Mouse (Mus musculus): ENCODE results near the gene Padi3. TPM values are rescaled to one million over a fixed set of nuclear protein-coding genes. Genes with fewer than 3 reads are reported as not detected.

Padi3 gene
- polyA plus RNA-seq, 1 experiment from 2014 or later: 0.05 TPM

DNA sequence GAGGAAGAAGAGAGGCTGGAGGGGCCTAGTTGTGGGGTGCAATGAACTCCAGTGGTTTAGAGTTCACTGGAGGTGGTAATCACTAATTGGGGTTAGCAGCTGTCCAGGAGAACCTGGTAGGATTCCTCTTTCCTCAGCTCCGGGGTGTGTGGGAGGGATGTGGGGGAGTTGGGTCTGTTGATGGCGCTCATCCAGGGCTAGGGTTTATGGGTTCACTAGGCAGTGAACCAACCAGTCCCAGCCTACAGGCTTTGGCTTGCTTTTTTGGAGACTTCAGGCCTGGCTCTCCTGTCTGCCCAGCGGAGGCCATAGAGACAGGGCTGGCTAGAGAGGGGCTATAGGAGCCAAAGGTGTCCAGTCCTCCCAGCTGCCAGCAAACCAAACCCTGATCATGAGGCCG, 20.5 kb downstream of the Padi3 start:
- H3K4me3 ChIP-seq (ENCODE audit: low read length): no peak overlapping the region
- H3K4me1 ChIP-seq (ENCODE audit: control insufficient read depth, insufficient read depth, low read depth, low read length): no peaks in the 10 kb centered on the region
- H3K4me2 ChIP-seq (ENCODE audit: low read length): no peak overlapping the region
- H3K9me3 ChIP-seq (ENCODE audit: control insufficient read depth, low read length): 0 out of 2 replicates have a peak, but pooled peaks cover 2% of the 10 kb centered on the region
- no peak overlapping the region for H3K27ac ChIP-seq (ENCODE audit: low read depth, low read length)
- no peaks in the 10 kb centered on the region for H3K36me3 ChIP-seq (ENCODE audit: control insufficient read depth, insufficient read depth, low read length)
- WGBS: 83% methylated on average over 3 of the region's 4 CpGs
- H3K9ac ChIP-seq (ENCODE audit: low read depth, low read length): no peak overlapping the region
- no peaks in the 10 kb centered on the region; the same call in 1 of the 2 replicates for H3K27me3 ChIP-seq (replicated peaks; ENCODE audit: control insufficient read depth, insufficient read depth, low read length)
- no peak for ATAC-seq

DNA sequence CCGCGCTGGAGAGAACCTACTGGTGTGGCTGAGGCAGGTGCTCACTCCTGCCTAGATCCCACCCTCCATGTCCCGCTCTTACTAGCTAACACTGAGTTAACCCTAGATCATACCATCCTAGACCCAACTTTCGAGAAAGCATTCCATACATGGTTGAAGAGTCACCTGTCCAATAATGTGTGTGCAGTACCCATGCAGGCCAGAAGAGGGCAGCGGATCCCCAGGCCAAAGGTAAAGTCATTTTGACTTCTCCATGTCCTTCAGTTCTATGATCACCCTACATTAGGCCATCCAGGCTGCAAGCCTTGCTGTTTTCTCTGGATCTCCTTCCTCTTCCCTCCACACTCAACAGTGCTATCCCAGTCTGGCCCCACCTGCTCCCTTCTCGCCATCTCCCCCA, 21.5 kb downstream of the Padi3 start:
- Histone ChIP-seq H3K4me3 (ENCODE audit: low read length) (no peak overlapping the region), H3K27ac (ENCODE audit: low read depth, low read length) (no peak overlapping the region), H3K36me3 (ENCODE audit: control insufficient read depth, insufficient read depth, low read length) (no peaks in the 10 kb centered on the region), H3K9me3 (ENCODE audit: control insufficient read depth, low read length) (0 out of 2 replicates have a peak, but pooled peaks cover 2% of the 10 kb centered on the region), H3K9ac (ENCODE audit: low read depth, low read length) (no peak overlapping the region), H3K4me1 (ENCODE audit: control insufficient read depth, insufficient read depth, low read depth, low read length) (no peaks in the 10 kb centered on the region), H3K4me2 (ENCODE audit: low read length) (no peak overlapping the region), H3K27me3 (replicated peaks; ENCODE audit: control insufficient read depth, insufficient read depth, low read length) (no peaks in the 10 kb centered on the region; the same call in 1 of the 2 replicates)
- 43% methylated on average over 6 of the region's 6 CpGs for WGBS
- no peak for ATAC-seq

DNA sequence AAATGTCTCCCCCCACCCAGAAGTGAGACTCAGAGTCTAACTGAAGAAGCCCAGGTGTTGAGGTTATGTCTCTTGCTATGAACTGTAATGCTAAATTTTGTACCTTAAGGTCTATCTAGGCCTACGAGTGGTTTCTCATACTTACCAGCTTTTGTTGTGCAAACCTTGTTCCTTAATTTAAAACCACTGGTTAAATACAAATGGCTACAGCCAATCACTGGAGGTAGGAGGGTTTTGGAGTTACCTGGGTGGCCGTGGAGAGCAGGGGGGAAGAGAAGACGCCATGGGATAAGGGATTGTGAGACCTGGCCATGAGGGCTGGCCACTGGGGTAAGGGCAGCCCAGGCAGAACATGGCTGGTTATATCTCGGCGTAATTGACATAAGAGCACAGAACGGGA, 22.2 kb downstream of the Padi3 start:
- ATAC-seq: no peak
- Histone ChIP-seq H3K9me3 (ENCODE audit: control insufficient read depth, low read length) (0 out of 2 replicates have a peak, but pooled peaks cover 2% of the 10 kb centered on the region), H3K9ac (ENCODE audit: low read depth, low read length) (no peak overlapping the region), H3K27me3 (replicated peaks; ENCODE audit: control insufficient read depth, insufficient read depth, low read length) (no peaks in the 10 kb centered on the region; the same call in 1 of the 2 replicates), H3K4me1 (ENCODE audit: control insufficient read depth, insufficient read depth, low read depth, low read length) (no peaks in the 10 kb centered on the region), H3K4me2 (ENCODE audit: low read length) (no peak overlapping the region), H3K27ac (ENCODE audit: low read depth, low read length) (no peak overlapping the region), H3K4me3 (ENCODE audit: low read length) (no peak overlapping the region), H3K36me3 (ENCODE audit: control insufficient read depth, insufficient read depth, low read length) (no peaks in the 10 kb centered on the region)
- WGBS: 87% methylated on average over 6 of the region's 6 CpGs

DNA sequence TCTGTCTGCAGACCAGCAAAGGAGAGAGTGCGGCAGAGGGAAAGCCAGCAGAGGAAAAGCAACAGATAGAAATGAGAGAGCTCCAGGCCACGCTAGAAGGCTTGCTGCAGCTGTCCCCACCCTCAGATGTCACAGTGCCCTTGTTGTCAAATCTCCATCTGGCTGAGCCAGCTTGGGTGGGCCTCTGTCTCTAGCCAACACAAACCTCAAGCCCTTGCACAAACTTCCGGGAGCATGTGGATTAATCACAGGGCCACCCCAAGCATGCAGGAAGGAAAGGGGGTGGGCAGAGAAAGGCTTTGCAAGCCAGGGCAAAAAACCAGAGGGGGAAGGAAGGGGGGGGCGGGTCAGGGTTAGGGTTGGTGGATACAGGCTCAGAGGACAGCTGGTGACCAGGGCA, 23.0 kb downstream of the Padi3 start:
- no peak overlapping the region for H3K4me2 ChIP-seq (ENCODE audit: low read length)
- no peaks in the 10 kb centered on the region; the same call in 1 of the 2 replicates for H3K27me3 ChIP-seq (replicated peaks; ENCODE audit: control insufficient read depth, insufficient read depth, low read length)
- H3K9me3 ChIP-seq (ENCODE audit: control insufficient read depth, low read length): 0 out of 2 replicates have a peak, but pooled peaks cover 2% of the 10 kb centered on the region
- H3K9ac ChIP-seq (ENCODE audit: low read depth, low read length): no peak overlapping the region
- H3K36me3 ChIP-seq (ENCODE audit: control insufficient read depth, insufficient read depth, low read length): no peaks in the 10 kb centered on the region
- H3K4me3 ChIP-seq (ENCODE audit: low read length): no peak overlapping the region
- no peak overlapping the region for H3K27ac ChIP-seq (ENCODE audit: low read depth, low read length)
- 63% methylated on average over 4 of the region's 4 CpGs for WGBS
- H3K4me1 ChIP-seq (ENCODE audit: control insufficient read depth, insufficient read depth, low read depth, low read length): no peaks in the 10 kb centered on the region
- no peak for ATAC-seq

DNA sequence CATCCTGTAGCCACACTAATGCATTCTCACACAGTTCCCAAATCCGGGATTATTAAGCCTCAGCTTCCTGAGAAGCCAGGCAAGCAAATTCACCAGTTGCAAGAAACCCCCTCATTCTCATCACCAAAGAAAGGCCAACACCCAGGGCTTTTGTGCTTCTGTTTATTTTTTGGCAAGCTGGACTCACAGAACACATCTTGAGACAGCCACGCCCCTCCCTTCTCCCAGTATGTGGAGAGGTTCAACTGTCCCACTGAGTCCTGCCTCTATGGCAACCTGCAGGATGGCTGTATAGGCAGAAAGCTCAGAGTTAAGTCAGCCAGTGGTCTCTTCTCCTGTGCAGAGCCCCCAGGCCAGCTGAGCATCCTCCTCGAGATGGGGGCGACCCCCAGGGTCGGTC, 25.2 kb downstream of the Padi3 start:
- 86% methylated on average over 5 of the region's 5 CpGs for WGBS
- no peak overlapping the region for H3K9ac ChIP-seq (ENCODE audit: low read depth, low read length)
- no peak for ATAC-seq

DNA sequence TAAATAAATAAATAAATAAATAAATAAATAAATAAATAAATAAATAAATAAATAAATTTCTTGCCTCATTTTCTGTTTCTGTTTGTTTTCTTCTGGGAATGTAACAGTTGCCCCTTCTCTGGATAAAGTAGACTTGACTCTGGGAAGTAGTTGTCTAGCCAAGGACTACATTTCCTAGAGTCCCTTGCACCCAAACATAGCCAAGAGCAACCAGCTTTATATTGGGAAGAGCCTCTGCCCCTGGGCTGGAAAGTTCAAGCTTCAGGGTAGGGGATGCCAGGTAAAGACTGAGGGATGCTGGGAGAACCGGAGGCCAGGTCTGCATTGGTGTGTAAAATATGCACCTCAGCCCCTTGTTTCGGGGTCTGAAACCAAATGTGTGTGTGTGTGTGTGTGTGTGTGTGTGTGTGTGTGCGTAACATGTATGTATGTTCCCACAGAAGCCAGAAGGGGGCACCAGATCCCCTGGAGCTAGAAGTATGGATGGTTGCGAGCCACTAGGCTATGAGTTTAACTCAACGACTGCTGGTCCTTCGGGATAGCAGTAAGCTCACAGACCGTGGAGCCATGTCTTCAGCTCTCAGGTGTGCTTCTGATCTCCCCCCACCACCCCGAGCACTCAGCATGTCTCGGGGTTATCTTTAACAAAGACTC, 26.0 kb downstream of the Padi3 start:
- 96% methylated on average over 8 of the region's 9 CpGs for WGBS
- Histone ChIP-seq H3K9ac (ENCODE audit: low read depth, low read length) (no peak overlapping the region), H3K36me3 (ENCODE audit: control insufficient read depth, insufficient read depth, low read length) (no peaks in the 10 kb centered on the region), H3K4me2 (ENCODE audit: low read length) (no peak overlapping the region), H3K9me3 (ENCODE audit: control insufficient read depth, low read length) (0 out of 2 replicates have a peak, but pooled peaks cover 2% of the 10 kb centered on the region), H3K4me1 (ENCODE audit: control insufficient read depth, insufficient read depth, low read depth, low read length) (no peaks in the 10 kb centered on the region), H3K27ac (ENCODE audit: low read depth, low read length) (no peak overlapping the region), H3K27me3 (replicated peaks; ENCODE audit: control insufficient read depth, insufficient read depth, low read length) (no peaks in the 10 kb centered on the region; the same call in 1 of the 2 replicates), H3K4me3 (ENCODE audit: low read length) (no peak overlapping the region)
- ATAC-seq: no peak

More for the DNA sequence above, 25.2 kb downstream of the Padi3 start:
- Histone ChIP-seq H3K4me3 (ENCODE audit: low read length) (no peak overlapping the region), H3K27me3 (replicated peaks; ENCODE audit: control insufficient read depth, insufficient read depth, low read length) (no peaks in the 10 kb centered on the region; the same call in 1 of the 2 replicates), H3K4me1 (ENCODE audit: control insufficient read depth, insufficient read depth, low read depth, low read length) (no peaks in the 10 kb centered on the region), H3K27ac (ENCODE audit: low read depth, low read length) (no peak overlapping the region), H3K9me3 (ENCODE audit: control insufficient read depth, low read length) (0 out of 2 replicates have a peak, but pooled peaks cover 2% of the 10 kb centered on the region), H3K36me3 (ENCODE audit: control insufficient read depth, insufficient read depth, low read length) (no peaks in the 10 kb centered on the region), H3K4me2 (ENCODE audit: low read length) (no peak overlapping the region)

DNA sequence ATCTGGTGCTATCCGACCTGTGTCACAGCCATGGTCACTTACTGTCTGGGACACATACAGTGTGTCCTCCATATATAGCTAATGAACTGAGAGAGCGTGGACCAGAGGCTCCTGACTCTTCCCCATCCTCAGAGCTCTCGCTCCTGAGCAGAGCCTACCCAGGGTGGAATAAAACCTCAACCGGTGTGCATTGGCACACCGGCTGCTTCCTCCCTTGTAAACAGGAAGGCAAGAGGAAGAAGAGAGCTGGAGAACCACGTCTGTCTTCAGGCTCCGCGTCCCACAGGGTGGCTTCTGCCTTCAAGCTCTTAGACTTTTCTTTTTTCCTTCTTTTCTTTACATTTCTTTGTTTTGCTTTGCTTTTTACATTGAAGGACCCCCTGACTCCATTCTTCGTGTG, 27.6 kb downstream of the Padi3 start:
- WGBS: 92% methylated on average over 9 of the region's 9 CpGs
- Histone ChIP-seq H3K9ac (ENCODE audit: low read depth, low read length) (no peak overlapping the region), H3K4me3 (ENCODE audit: low read length) (no peak overlapping the region), H3K36me3 (ENCODE audit: control insufficient read depth, insufficient read depth, low read length) (no peaks in the 10 kb centered on the region), H3K9me3 (ENCODE audit: control insufficient read depth, low read length) (0 out of 2 replicates have a peak, but pooled peaks cover 2% of the 10 kb centered on the region), H3K27ac (ENCODE audit: low read depth, low read length) (no peak overlapping the region), H3K4me2 (ENCODE audit: low read length) (no peak overlapping the region), H3K27me3 (replicated peaks; ENCODE audit: control insufficient read depth, insufficient read depth, low read length) (no peaks in the 10 kb centered on the region), H3K4me1 (ENCODE audit: control insufficient read depth, insufficient read depth, low read depth, low read length) (no peaks in the 10 kb centered on the region)
- ATAC-seq: no peak

DNA sequence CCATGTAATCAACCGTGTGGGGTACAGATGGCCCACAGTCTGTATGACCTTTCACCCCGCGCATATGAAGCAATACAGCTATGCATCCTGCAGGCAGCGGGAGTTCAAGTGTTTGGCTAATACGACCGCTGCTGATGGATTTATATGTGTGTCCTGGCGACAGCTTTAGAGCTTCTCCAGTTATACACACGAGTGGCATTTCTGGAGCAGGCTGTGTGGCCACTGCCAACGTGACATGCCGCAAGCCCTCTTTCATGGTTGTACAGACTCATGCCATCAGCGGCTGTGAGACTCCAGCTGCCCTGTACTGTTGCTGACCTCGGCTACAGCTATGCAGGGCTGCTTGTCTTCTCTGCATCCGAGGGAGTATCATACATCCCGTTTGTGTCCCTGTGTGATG, 29.9 kb downstream of the Padi3 start:
- Histone ChIP-seq H3K4me3 (ENCODE audit: low read length) (no peak overlapping the region), H3K27me3 (replicated peaks; ENCODE audit: control insufficient read depth, insufficient read depth, low read length) (no peaks in the 10 kb centered on the region), H3K4me2 (ENCODE audit: low read length) (no peak overlapping the region), H3K27ac (ENCODE audit: low read depth, low read length) (no peak overlapping the region), H3K9me3 (ENCODE audit: control insufficient read depth, low read length) (no peaks in the 10 kb centered on the region), H3K9ac (ENCODE audit: low read depth, low read length) (no peak overlapping the region), H3K36me3 (ENCODE audit: control insufficient read depth, insufficient read depth, low read length) (no peaks in the 10 kb centered on the region), H3K4me1 (ENCODE audit: control insufficient read depth, insufficient read depth, low read depth, low read length) (no peaks in the 10 kb centered on the region)
- 80% methylated on average over 14 of the region's 14 CpGs for WGBS
- ATAC-seq: no peak

- 36% methylated on average over 19 of the region's 19 CpGs for WGBS
- H3K9ac ChIP-seq (ENCODE audit: low read depth, low read length): no peak overlapping the region
- no peak overlapping the region for H3K4me2 ChIP-seq (ENCODE audit: low read length)
- H3K4me3 ChIP-seq (ENCODE audit: low read length): no peak overlapping the region
- H3K27me3 ChIP-seq (replicated peaks; ENCODE audit: control insufficient read depth, insufficient read depth, low read length): no peaks in the 10 kb centered on the region
- no peaks in the 10 kb centered on the region for H3K36me3 ChIP-seq (ENCODE audit: control insufficient read depth, insufficient read depth, low read length)
- H3K9me3 ChIP-seq (ENCODE audit: control insufficient read depth, low read length): no peaks in the 10 kb centered on the region
- no peak for ATAC-seq
- no peaks in the 10 kb centered on the region for H3K4me1 ChIP-seq (ENCODE audit: control insufficient read depth, insufficient read depth, low read depth, low read length)
- no peak overlapping the region for H3K27ac ChIP-seq (ENCODE audit: low read depth, low read length)
These were observed 30.5 kb downstream of the Padi3 start for GRCm38 (mm10) chr4:140779803-140780397.
